Mouse (Mus musculus): Measurements from ENCODE around the gene Rag2.

Gene Rag2

DNA sequence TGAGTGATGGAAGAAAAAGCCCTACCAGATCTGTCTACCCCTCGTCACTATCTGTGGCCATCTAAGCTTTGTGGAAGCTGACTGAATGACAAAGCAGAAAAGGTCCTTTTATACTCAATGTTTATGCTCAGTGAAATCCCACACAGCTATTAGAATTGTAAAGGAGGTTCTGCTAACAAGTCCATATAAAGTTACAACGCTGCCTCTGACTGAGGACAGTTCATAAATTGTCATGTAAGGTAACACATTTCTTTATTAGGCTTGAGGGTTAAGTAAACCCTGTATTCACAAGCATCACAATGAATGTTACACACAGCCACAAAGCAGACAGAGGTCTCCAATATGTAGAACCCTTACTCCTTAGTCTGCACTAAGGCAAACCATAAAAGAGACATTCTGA is 507 bp upstream of the Rag2 start:
- DNase-seq (ENCODE audit: low read depth, low spot score) = no peak

DNA sequence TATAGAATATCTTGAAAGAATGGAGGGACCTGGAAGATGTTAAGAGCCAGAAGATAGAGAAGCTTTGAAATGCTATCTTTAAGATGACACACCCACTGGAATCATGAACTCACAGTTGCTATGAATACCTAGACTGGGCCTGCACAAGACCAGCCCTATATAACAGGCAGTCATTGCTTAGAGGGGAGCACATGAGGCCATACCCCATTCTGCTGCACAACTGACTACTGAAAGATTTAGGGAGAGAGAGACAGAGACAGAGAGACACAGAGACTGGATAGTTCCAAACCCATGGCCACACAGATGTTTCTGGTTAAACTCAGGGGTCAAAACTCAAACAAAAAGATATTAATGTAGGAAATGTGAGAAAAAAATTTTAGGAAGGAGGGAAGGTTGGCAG is 2.7 kb downstream of the Rag2 start:
- no peak for DNase-seq (ENCODE audit: low read depth, low spot score)

DNA sequence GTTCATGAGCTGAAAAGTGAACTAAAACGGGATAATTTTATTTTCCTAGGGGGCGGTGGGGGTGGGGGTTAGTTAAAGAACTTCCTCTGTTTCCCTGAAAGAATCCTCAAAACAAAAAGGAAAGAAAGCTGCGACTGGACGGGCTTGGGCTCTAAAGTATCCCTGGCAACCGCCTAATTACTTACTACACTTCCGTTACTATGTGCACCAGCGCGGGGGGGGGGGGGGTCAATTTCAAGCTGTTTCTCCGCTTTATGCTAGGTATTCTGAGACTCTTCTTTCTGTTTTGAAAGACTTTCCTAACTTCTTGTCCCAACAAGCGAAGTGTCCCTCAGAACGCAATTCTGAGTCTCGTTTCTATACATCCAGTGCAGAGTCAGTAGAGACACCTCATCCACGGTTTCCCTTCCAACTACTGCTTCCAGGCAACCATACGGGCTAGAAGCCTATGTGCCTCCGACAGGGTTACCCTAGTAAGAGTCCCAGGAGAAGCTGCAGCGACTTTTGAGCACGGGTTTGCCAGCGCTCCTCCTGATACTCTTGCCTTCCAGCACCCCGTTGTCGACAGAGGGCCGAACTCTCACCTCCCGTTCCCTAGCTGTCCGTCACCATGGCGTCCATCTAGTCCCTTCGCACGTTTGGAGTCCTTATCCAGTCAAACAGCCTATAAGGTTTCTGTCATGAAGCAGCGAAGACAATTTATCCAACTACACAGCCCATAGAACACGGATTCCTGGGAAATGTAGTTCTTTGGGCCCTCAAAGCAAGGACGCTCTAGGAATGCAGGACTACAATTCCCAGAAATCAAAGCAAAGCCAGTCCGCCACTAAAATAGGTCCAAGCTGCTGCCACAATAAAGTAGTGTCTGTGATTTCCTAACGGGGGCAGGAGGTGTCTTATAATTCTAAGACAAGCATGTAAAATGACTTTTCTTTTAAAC is 4.0 kb downstream of the Rag2 start:
- peak; percentile 98 for DNase-seq (ENCODE audit: low read depth, low spot score)

DNA sequence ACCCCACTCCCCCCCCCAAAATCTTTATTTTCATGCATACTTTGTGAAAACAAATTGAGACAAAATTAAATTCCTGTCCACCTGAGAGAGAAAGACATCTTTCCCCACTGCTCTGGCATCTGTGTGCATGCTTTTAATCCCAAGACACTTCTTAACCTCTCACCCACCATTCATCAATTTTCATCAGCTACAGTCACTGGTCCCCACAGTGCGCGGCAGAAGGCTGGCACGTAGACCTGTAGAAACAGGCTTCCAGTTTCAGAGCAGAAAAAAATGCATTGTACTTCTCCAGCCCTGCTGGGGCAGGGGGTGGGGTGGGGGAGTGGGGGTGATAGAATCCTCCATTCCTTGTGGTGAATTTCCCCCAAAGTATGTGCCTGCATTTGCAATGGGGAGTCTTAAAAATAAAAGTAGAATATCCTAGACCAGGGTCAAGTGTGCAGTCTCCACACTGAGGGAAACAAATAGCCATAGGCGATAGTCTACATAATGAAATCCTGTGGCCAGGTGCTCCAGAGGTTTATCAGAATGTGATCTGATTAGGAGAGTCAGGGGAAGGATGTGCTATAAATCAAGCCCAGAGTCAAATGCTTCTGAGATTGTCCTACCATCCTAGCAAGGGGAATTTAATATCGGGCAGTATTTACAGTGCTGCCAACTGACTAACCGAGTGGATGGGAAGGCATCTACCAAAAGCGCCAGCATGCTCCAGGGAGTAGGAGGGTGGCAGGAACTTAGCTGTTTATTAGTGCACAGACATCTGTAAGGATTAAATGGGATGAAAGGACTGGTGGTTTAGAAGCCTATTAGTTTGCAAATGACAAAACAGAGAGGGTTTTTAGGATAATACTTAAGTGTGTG is 14.7 kb downstream of the Rag2 start:
- no peak for DNase-seq (ENCODE audit: low read depth, low spot score)

DNA sequence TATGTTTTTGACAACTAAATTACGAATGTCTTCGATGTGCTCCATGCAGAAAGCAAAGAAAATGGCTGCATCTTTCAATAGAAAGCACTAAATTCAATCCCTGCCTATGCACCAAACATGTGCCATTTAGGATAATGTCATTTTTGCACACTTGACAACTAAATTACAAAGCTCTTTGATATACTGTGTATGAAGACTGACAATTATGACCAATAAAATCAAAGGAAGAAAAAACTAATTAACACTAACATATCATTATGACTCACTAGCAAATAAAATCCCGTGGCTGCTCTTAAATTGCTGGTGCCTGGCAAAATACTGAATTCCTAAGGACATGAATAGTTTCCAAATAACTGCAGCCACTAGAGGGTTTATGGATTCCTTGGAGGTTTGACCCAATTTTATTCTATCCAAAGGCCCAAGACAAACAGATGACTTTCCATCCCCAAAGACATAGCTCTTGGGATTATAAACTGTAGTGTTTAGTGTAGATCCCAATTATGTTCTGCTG is 15.4 kb downstream of the Rag2 start:
- DNase-seq (ENCODE audit: low read depth, low spot score) = no peak

DNA sequence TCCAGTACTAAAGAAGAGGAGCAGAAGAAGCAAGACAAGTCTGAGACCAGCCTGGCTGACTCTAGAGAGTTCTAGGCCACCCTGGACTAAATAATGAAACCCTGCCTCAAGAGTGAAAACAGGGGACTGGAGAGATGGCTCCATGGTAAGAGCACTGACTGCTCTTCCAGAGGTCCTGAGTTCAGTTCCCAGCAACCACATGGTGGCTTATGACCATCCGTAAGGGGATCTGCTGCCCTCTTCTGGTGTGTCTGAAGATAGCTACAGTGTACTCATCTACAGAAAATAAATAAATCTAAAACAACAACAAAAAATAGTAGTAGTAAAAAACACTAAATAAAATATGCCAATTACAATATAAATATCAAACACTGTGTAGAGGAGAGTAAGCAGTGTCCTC is 21.3 kb downstream of the Rag2 start:
- DNase-seq (ENCODE audit: low read depth, low spot score) = no peak

DNA sequence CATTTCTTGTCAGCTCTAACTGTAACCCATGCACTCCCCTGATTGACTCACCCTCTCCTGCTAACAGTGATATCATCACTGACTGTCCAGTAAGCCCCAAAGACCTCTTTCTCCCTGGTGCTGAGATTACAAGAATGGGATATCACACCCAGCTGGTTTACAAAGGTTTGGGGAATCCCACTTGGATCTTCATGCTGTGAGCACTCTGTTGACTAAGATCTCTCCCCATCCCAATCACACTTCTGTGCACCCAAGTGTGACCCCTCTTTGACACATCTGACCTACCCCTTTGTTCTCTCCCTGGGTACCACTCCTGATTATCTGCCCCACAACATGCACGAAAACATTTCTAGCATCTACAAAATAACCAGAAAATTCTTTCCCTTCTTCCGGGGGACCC is 23.8 kb downstream of the Rag2 start:
- DNase-seq (ENCODE audit: low read depth, low spot score) = no peak

DNA sequence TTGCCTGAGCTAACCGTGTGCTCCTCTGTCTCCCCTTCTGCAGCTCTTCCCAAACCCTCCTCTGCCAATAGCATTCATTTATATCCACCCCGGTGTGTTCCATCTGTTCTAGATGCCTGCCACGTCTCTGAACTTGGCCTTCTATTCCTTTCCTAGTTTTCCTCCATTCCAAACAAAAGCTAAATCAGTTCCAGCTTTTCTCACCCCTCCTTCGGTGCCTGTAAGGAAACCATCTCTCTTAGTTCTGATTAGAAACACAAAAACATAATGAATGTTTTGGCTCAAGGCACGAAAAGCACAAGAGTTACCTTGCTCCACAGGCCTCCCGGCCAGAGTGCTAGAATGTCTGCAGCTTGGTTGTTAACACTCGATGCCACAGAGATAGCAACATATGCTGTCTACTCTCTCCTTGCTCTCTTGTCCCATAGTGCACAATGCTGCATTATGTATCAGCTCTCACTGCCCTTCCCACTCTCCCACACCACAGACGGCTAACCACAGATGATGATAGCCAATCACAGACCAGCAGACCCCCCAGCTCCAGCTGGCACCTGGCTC is 24.7 kb downstream of the Rag2 start, which contains the start of the genes Rag1 and B230118H07Rik:
Gene Rag1, minus strand, starts transcription at position 388 of the 558 bp plus-strand sequence.
Gene B230118H07Rik, minus strand, starts transcription at position 419 of the 558 bp plus-strand sequence.
- no peak for DNase-seq (ENCODE audit: low read depth, low spot score)

DNA sequence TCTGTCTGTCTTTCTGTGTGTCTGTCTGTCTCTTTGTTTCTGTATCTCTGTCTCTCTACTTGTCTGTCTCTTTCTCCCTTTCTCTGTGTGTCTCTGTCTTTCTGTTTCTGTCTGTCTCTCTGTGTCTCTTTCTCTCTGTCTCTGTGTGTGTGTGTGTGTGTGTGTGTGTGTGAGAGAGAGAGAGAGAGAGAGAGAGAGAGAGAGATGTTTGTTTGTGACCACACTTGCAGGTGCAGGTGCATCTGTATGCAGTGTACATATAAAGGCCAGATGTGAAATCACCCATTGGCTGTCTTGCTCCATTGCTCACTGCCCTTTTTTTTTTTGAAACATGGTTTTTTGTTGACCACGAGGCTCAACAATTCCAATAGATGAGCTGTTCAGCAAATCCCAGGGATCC is 25.9 kb downstream of the Rag2 start:
- no peak for DNase-seq (ENCODE audit: low read depth, low spot score)

DNA sequence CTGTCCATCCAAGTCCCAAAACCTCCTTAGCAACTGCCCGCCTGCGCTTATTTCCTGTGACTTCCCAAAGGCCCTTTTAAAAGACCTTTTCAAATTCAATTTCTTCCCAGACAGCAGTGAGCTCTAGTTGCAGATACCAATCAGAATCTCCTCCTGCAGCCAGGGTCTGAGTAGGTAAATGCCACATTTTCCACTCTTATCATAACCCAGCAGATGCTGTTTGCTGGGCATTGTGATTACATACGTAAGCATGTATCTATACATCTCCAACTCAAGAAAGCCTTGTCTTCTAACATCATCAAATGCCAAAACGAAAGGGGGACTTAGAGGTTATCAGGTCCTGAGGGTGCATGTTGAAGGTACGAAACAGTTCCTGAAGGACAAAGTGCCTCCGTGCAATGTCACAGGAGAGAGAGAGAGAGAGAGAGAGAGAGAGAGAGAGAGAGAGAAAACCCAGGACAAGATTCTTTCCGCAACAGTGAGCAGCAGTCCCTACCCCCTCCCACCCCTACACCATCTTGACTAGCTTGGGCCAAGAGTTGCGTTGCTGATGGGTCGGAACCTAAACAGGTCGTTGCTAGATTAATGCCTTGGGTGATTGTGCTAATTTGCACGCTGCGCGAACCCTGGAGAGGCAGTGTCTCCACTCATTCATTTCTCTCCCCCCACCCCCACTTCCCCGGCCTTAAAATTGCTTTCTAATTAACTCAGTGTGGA is 27.8 kb downstream of the Rag2 start:
- no peak for DNase-seq (ENCODE audit: low read depth, low spot score)

DNA sequence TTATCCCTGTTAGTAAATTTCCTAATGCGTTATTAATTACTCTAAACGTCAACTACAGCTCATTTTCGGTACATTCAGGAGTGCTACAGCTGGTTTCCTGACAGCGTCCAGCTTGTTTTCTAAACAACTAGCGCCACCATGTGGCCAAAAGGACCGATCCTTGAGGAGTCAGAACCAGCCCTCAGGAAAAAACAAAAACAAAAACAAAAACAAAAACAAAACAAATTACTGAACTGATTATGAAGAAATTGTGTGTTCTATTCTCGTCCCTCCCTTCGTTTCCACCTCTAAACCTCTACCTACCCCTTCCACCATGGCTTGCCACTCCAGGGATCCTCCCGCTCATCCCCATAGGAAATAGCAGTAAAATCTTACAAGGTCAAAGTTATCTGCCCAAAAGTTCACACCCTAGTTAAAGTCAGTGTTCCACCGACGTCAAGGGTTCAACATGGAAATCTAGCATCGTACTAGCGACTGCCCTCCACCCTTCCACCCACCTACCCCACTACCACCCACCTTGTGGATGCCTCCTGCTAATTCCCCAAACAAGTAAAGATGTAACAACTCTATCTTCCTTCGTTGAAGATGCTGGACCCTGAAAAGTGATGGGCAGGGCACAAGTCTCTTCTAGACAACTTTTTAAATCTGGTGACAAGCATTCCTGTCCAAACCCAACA is 28.5 kb downstream of the Rag2 start:
- peak; percentile 72 for DNase-seq (ENCODE audit: low read depth, low spot score)

DNA sequence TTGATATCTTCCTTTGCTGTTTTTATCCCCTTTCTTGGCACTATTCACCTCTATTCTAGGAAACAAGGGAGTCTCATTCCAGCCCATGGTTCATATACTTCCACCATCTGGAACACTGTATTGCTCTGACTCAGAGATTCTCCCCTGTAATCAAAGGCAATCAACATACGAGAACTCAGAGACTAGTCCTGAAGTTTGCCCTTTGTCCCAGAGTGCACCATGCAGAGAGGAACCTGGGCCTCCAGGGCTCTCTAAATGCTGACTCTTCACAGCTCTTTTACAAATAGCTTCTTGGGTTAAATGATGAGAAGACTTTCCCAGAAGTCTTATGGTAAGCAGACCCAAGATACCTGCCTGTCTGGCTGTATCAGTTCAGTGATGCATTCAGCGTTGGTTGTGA is 36.0 kb downstream of the Rag2 start:
- no peak for DNase-seq (ENCODE audit: low read depth, low spot score)

DNA sequence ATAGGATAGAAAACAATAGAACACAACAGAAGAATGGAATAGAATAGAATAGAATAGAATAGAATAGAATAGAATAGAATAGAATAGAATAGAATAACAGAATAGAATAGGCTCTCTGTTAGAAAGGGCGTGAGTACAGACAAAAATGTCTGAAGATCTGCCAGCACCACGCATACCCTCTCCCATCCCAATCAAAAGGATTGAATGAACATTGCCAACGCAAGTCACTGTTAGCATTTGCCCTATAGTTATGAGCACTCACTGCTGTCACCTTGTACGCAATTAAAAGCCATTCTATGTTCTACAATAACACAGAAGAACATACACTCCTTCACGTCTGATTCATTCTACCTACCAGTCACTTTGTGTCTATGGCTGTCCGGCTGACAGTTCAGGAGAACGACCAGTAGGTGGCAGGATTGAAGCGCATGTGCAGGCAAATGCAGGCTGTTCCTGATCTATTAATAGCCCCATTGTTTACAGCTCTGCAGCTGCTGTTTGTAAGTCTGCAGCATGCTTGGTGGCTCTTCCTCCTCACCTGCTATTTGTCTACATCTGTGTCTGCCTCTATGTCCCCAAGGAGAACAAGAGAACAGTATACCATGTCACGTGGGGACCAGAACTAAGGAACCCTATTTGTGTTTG is 40.7 kb downstream of the Rag2 start:
- peak; percentile 75 for DNase-seq (ENCODE audit: low read depth, low spot score)

DNA sequence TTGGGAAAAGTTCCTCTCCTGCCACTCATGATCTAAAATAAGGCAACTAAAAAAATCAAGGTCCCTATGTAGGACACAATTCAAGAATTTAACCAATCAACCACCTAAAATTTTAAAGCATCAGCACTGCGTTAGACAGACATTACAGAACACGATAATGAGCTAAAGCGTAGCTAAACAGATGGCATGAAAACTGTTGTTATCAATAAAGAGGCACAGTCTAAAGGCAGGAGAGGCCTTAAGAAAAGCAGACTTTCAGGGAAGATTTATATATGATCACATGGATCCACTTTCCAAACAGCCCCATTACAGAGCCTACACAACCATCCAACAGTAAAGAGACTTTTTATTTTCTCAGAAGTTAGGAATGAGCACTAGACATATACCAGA is 41.2 kb downstream of the Rag2 start:
- DNase-seq (ENCODE audit: low read depth, low spot score) = no peak

DNA sequence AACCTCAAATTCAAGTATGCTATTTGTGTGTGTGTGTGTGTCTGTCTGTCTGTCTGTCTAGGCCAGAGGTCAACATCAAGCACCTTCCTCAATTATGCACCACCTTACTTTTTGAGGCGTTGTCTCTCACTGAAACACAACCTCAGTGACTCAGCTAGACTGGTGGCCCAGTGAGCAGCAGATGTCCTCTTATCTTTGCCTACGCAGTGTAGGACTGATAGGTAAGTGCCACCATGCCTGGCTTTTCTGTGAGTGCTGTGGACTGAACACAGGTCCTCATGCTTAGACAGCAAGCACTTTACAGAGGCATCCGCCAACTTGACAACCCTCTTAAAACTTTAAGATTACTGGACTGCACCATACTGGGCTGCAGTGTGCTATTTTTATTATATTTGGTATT is 44.2 kb downstream of the Rag2 start:
- no peak for DNase-seq (ENCODE audit: low read depth, low spot score)

DNA sequence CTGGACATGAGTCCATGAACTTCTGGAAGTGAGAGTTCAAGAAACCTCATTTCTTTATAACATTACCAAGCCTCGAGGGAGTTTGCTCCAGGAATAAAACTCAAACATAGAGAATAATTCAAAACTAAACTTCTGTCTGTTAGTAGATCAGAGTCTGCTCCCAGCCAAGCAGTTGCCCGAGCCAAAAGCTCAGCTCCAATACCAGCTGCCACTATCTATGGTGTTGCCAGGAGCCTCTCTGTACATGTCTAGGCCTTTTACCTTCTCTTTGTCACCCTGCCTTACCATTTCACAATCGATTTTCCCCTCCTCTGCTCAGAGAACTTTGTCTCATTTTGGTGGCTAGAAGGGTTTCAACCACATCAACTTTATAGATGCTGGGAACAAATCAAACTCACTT is 49.0 kb downstream of the Rag2 start:
- no peak for DNase-seq (ENCODE audit: low read depth, low spot score)

DNA sequence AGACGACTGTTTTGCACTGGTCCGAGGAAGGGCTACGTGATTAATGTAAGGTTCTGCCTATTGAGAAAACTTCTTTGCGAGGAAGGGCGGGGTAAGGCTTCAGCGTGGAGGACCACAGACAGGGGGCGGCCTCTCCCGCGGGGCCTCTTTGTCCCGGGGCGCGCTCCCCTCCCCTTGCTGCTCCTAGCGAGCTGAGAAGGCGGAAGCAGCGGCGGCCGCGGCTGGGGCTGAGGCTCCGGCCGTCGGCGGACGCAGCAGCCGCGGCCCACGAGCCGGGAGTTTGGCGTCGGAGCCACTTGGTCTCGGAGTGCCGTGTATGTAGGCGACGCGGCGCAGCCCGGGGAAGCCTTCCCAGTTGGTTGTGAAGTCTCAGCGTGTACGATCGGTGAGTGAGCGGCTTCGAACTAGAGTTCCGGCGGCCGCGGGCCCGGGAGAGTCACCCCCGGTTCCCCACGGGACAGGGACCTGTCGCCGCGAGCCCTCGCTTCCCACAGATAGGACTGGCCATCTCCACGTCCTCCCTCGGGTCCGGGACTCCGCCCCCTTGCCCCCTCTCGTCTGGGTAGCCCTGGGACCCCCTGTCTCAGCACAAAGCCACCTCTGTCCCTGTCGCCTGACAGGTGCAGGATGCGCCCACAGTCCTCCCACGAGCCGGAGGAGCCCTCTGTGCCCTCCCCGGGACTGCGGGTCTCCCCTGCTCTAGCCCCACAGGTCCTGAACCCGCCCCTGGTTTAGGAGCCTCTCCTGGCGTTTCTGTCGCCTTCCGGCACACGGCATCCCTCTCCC is 53.9 kb downstream of the Rag2 start, which contains the start of gene Traf6:
Gene Traf6, plus strand, starts transcription at position 194 of the 786 bp plus-strand sequence.
- DNase-seq (ENCODE audit: low read depth, low spot score) = peak; percentile 65

DNA sequence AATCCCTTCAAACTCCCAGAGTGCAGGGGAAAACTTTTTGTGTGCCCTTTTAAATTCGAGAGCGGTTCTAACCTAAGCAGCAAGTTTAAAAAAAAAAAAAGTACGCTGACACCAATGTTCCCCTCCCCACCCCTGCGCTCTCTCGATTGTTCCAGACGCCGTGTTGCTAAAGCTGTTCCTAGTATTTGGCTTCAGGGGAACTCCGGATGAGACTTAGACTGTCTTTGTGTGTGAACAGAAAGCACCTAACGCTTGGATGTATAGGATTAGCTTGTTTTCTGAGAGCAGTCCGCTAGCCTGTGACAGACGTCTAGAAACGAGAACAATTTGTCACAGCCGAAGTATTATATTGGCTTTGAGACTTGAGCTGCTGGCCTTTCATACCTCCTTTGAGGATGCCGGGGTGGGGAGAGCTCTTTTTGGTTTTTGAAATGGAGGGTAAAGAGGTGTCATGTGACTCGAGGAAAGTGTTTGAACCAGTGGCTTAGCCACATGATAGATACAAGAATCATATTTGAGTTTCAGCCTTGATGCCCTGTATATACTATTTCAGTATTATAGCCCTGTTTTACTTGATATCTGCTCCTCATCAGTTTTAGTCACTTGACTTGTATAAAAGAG is 54.8 kb downstream of the Rag2 start:
- no peak for DNase-seq (ENCODE audit: low read depth, low spot score)
